Mouse (Mus musculus): Measurements from ENCODE around the gene Fam240a.
A peak's percentile ranks its signal among the peaks of the same experiment; 100 is the strongest.

Gene Fam240a

DNA sequence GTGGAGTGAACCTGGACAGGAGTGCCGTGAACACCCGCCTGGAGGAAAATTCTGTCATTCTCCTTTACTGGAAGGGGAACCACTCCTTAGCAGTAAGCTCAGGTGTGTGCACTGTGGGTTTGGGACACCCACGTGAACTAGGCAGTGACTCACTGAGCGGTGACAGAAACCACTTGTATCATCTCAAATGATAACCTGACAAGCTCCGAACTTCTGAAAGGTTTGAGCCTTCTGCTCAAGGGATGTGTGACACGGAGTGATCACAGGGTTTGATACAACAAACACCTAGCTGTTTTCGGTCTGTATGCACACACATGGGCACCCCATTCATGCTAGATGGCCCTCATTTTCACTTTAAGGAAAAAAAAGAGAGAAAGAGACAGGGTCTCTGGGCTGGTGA is at the start of gene Fam240a:
TSS of gene Fam240a (minus strand) at position 76 of the 400 bp plus-strand sequence.
- DNase-seq (ENCODE audit: low read depth, low spot score), result no peak

DNA sequence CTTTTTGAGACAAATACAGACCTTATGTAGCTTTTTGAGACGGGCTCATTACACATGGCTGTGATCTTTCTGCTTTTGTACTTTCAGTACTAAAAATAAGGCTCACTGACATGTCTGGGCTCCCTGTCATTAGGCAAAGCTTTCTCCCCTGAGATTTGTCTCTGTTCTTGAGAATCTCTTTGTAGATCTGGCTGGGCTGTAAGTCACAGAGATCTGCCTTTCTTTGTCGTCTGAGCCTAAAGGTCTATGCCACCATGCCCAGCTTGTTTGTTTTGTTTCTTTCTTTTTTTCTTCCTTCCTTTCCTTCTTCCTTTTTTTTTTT is 49.2 kb upstream of the Fam240a start:
- no peak for DNase-seq (ENCODE audit: low read depth, low spot score)

DNA sequence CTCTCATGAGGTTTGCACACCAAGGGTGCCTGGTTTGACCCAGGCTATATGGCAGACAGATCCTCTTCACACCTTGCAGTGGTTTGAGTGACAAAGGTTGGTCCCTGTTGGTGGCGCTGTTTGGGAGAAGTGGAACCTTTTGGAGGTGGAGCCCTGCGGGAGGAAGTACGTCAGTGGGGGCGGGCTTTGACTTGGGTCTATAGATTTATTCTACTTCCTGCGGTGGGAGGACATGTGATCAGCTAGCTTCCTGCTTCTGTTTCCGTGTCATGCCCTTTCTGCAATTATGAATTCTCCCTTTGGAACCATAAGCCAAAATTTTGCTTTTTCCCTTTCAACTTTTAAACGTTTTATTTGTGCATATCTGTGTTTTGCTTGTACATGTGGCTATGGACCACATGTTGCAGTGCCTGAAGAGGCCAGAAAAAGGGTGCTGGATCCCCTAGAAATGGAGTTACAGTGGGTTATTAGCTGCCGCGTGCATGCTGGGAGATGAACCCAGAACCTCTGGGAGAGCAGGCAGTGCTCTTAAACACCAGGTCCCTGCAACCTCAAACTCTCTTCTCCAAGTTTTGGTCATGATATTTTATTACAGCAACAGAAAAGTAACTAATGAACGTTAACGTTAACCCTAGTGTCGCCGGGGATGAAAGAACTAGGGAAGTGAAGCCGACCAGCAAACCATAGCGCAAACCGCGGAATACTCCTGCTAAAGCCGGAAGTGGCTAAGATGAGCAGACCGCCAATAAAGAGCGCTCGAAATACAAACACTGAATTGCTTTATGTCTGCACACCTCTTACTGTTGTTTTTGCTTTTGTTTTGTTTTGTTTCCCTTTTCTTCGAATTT is 48.6 kb upstream of the Fam240a start:
- DNase-seq (ENCODE audit: low read depth, low spot score), result no peak

DNA sequence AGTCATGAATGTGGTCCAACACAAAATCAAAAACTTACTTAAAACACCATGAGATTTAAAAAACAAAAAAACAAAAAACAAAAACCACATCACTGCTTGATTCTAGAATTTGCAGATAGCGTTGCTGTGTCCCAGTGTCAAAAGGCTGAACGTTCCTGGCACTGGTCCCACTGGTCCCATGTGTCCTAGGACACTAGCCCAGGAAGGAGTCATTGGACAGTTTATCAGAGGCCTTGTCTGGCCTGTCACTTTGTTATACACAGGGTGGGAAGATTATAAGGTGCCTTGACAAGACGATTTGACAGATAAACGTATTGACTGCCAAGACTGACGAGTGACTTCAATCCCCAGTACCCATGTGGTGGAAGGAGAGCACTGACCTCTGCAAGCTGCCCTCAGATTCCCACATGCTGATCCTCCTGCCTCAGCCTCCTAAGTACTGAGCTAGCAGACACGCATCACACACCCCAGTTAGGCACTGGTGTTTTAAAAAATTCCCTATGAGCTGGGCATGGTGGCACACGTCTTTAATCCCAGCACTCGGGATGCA is 47.0 kb upstream of the Fam240a start:
- no peak for DNase-seq (ENCODE audit: low read depth, low spot score)

DNA sequence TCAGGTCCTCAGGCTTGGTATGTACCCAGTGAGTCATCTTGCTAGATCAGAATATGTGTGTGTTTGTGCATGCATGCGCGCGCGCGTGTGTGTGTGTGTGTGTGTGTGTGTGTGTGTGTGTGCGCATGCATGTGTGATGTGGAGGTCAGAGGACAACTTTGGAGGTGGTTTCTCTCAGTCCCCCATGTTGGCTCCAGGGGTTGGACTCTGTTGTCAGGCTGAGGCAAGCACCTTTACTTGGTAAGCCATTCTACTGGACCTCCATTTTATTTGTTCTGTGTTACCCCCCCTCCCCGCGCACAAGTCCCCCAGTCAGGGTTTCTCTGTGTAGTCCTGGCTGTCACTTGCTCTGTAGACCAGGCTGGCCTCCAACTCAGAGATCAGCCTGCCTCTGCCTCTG is 44.7 kb upstream of the Fam240a start:
- DNase-seq (ENCODE audit: low read depth, low spot score), result no peak

DNA sequence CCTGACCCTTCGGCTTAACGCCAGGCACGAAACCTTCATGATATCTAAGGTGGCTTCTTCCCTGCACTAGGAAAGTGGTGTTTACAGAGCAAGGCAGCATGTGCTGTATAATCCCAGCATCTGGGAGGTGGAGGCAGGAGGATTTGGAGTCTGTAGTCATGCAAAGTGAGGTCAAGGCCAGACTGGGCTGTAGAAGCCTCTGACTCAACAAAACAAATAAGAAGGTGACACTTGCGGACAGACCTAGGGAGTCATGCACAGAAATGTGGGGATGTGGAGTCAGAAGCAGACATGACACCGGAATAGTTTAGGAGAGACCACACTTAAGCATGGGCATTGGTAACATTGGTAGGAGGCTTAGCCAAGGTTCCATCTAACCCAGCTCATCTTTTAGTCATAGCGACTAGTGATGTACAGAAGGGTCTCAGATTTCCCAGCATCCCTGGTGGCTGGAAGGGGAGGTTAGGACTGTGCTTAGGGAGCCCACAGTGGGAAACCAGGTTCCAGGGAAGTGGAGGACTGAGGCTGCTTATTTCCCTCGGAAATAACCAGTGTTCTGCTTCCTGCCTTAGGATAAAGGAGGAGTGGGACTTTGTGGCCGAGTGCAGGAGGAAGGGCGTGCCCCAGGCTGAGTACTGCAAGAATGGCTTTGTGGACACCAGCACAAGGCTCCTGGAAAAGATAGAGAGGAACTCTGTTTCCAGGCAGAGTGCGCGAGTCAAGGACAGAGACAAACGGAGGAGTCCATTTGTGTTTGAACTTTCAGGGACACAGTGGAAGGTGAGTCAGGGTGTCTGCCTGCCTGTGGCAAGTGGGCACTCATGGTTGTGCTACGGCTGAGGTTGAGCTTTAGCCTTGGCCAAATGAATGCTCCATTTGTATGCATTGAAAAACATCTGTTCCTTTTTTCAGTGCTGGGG is 43.8 kb upstream of the Fam240a start:
- DNase-seq (ENCODE audit: low read depth, low spot score), result no peak

DNA sequence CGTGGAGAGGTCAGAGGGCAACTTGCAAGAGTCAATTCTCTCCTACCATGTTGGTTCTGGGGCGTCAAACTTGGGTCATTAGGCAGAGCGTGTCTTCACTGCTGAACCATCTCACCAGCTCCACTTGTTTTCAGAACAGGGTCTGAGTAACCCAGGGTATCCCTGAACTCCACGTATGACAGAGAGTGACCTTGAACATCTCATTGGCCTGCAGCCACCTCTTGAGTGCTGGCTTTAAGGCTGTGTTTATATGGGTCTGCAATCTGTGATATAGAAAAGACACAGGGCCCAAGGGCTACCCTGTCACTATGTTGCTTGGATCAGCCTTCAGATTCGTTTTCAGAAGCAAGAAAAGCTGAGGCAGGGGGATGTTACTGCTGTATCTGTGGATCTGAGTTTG is 43.0 kb upstream of the Fam240a start:
- no peak for DNase-seq (ENCODE audit: low read depth, low spot score)

DNA sequence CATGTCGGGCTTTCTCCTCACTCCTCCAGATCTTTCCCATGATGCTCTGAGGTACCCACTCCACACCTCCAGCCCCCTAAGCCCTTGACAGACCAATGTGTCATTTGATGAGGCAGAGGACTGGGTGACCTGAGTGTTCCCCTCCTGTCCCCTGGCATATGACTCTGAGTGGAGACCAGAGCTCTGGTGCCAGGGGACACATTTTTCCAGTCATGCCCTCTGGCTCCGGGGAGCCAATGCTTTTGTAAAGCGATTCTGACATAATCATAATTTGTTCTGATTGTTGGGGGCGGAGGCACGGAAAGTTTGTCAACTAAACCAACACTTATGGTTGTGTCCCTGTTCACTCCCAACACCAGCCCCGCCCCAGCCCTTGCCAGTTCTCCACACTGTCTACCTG is 39.3 kb upstream of the Fam240a start:
- DNase-seq (ENCODE audit: low read depth, low spot score), result no peak

DNA sequence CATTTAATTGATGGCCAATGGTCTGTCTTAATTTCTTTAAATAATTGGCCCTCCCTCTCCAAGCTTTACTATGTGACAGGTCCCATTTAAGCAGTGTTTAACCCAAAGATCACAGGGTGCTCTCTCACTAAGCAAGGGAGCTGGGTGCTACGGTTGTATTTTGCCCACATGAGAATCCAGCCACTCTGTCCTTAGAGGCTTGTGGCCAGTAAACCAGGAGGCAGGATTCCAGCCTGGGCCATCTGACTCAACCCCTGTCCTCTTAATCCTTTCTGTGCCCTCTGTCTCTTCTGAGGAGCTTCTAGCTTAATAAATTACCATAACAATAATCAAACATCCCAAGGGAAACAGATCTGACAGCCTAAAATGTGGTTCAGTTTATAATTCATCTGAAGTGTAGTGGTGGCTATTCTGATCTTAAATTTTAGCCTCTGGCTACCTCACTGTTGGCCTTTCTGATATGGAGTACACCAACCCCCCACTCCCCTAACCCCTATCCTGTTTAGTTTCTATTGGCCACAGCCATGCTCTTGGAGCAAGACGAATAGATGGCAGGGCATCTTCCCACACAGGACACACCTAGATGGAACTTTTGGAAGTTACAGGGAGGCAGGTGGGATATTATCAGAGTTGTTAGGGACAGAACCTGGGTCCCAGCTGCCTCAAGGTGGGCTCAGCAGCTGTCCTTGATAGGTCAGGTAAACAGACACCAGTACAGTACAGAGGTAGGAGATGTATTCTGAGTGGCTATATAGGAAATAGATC is 38.2 kb upstream of the Fam240a start:
- no peak for DNase-seq (ENCODE audit: low read depth, low spot score)

DNA sequence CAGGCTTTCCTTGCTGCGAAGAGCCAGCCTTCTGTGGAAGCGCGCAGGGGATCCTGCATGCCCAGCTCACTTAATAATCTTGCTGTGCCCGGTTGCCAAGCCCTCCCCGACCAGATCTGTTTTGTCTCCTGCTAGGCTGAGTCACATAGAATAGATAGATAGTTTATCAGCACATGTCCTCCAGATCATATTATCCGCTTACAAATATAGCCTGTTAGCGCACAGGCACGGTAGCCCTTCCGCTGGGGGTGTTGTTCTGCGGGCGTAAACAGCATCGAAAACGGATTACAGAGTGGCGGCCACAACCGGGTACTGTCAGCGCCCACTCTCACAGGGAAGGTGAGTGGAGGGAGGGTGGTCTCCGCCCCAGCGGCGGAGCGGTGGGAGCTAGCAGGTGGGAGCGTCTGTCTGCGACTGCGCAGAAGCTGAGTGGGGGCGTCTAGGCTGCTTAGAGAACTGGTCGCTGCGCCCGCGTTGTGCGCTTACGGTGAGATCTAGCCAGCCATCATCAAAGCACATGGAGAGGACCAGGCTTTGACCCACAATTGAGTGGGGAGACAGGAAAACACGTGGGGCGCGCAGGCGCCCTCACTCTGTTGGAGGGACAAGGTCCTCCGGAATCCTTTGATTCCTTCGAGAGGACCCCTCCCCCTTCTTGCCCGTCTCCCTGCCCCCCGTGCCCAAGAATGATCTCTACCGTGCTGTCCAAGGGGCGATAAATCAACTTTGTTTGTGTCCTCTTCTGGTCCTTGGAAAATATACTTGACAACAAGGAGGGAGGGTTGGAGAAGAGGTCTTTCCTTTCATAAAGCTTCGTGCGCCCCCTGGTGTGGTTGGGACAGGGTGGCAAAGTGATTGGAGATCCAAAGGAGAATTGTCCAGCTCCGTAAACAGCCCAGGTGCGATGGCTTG is 37.1 kb upstream of the Fam240a start:
- DNase-seq (ENCODE audit: low read depth, low spot score), result peak; percentile 71

DNA sequence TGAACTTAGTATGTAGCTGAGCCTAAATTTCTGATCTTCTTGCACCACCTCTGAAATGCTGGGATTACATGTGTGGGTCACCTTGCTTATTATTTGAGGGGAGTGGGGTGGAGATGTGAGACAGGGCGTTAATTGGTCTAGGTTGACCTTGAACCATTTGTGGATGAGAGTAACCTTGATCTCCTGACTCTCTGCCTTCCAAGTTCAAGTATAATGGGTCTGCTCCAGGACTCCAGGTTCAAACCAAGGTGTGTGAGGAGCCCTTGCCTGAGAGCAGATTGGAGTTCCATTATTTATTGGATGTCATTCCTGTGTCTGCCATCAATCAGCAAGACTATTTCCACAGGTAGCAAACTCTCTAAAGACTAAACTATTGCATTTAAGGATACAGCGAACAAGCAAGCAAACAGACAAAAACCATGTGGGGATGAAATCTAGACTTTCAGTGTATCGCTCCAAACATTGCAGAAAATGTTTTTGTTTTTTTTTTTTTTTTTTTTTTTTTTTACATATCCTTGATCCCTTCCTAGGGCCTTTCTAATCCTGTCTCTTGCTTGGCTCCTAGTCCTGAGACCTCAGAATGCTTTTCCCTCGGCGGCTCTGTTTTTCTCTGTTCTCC is 36.4 kb upstream of the Fam240a start:
- DNase-seq (ENCODE audit: low read depth, low spot score), result no peak

DNA sequence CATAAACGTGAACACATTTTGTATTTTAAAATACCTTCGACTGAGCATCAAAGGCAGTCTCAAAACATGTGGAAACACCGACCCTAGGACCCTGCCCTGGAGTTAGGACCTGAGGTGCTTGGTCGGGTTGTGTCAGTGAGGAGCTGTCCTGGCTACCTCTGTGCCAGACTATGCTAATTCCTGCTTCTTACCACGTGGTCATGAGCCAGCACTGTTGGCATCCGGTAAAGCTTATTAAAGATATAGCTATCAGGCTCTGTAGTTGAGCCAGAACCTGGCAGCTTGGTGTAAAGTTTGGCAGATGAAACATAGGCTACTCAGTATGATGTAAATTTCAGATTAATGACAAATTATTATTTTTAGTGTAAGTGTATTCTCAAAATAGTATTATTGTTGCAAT is 35.7 kb upstream of the Fam240a start:
- DNase-seq (ENCODE audit: low read depth, low spot score), result no peak

DNA sequence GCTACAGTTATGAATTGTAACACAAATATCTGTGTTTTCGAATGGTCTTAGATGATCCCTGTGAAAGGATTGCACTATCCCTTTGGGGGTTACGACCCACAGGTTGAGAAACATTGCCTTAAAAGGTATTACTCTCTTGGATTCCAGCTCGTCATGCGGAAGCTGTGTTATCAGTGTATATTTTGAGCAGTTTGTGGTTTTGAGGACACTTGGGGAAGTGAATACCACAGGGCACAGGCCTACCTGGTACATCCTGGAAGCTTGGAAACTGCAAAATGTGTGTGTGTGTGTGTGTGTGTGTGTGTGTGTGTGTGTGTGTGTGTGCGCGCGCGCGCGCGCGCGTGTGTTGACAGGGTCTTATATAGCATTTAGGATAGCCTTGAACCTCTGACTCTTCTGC is 35.2 kb upstream of the Fam240a start:
- no peak for DNase-seq (ENCODE audit: low read depth, low spot score)

DNA sequence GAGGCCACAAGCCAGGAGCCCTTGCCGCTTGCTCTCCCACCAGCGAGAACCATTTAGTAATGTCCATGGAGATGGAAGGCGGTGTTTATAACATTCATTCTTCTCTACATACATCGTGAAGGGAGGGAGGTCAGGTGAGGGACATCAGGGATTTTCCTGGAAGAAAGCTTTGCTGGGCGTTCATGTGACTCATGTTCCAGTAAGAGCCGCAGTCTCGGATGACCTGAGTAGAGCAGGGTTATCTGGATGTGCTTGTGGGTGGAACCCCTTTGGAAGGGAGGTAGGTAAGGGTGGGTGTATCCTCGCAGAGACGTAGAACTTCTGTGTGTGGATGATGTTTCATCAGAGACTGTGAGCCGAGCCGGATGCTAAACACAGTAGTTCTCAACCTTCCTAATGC is 34.7 kb upstream of the Fam240a start, which contains the start of gene Lrrc2:
TSS of gene Lrrc2 (plus strand) at position 149 of the 400 bp plus-strand sequence.
- DNase-seq (ENCODE audit: low read depth, low spot score), result no peak

DNA sequence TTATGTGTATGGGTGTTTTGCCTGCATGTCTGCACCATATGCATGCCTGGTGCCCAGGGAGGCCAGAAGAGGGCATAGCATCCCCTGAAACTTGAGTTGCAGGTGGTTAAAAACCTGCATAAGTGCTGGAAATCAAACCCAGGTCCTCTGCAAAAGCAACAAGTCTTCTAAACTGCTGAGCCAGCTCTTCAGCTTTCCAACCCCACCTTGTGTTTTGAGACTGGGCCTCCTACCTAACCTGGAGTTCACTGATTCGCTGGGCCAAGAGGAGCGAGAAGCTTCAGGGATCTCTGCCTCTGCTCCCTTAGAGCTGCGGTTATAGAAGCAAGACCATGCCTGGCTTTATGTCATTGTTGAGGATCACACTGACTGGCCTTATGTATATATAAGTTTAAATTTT is 33.4 kb upstream of the Fam240a start:
- DNase-seq (ENCODE audit: low read depth, low spot score), result no peak

DNA sequence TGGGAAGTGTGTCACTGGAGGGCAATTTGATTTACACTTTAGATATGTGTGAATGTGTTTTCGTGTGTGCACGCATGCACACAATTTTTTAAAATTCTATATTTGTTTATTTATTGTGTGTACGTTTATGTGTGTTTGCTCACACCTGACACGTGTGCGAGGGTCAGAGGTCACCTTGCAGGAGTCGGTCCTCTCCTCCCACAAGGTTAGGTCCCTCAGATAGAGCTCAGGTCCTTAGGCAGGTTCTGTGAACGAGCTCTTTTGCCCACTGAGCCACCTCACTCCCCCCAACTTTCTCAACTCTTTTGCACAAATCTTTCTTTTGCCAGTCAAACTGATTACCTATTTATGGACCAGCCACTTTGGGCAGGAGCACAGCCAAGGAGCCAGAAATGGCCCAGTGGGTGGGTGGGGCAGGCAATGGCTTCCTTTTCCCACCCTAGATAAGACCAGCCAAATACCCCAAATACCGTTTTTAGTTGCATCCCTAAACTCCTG is 32.2 kb upstream of the Fam240a start:
- no peak for DNase-seq (ENCODE audit: low read depth, low spot score)

DNA sequence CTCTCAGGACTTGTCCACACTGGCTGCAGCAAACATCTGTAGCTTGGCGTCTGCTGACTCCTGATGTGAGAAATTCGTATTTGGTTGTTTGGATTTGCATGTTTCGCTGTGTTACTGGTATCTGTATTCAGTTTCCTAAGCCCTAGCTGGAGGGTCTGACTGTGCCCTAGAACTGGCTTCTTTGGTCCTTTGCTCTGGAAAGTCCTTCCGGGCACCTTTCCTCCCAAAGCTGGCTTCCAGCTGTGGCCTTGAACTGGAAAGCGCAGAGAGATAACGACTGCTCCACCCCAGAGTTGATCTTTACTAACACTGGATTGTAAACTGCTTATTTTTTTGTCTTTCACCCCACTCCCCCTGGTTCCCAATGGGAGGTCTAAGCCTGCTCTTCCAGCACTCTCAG is 31.2 kb upstream of the Fam240a start:
- no peak for DNase-seq (ENCODE audit: low read depth, low spot score)

DNA sequence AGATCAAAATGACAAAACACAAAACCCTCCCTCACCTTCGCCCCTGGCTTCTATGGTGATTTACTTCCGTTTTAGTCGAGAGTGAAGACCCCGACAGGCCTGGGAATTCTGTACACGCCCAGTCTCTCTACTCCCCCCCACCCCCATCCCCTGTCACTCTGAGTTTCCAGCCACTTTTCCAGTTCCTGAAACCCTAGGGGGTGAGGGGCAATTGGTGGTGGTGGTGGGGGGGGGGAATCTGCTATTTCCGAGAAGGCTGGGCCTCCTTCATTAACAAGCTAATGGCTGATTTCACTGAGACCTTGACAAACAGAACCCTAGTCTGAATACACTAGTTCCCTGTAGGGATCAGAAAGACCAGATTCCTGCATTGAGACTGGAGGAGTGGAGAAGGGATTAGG is 30.6 kb upstream of the Fam240a start:
- DNase-seq (ENCODE audit: low read depth, low spot score), result no peak

DNA sequence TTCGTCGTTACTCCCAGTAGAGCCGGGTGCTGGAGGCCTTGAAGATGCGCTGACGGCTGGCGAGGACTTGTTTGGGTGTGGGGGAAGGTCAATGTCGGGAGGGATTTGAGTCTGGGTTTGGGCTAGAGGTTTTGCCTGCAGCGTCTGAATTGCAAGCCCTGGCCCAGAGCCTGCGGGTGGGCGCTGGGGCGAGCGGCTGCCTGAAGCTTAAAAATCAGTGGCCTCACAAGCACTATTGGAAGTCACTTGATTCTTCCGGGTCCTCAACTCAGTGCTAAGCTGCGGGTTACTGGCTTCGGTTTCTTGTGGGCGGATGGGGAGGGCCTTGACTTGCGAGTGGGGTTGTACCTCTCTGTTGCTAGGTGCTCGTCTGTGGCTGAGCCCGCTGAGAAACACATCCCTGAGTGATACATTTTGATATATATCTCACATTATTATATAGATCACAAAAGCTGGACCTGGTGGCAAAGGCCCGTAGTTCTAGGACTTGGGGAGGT is 29.9 kb upstream of the Fam240a start:
- no peak for DNase-seq (ENCODE audit: low read depth, low spot score)

DNA sequence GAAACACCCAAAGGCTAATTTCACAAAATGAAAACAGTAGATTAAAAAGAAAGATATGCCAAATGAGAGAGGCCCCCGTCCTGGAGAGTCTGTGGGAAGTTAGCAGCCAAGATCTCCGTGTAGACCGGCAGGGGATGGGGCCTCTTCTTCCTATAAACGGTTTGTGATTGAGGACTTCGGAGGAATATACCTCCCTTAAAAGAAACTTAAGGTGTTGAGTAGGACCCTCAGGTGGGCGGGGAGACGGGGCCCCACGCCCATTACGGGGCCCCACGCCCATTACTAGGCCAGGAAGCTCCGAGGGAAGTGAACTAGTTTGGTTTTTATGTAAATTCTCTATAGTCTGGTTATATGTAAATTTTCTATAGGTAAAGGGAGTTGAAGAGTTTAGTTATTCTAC is 29.3 kb upstream of the Fam240a start, which contains the start of gene Tdgf1:
TSS of gene Tdgf1 (minus strand) at position 233 of the 400 bp plus-strand sequence.
- DNase-seq (ENCODE audit: low read depth, low spot score), result no peak

Data from mesoderm, embryonic 11.5 days (tissue).